Mouse (Mus musculus): ENCODE measurements around the gene Atxn7l1.

- TF ChIP-seq CTCF (conservative IDR thresholded peaks at IDR 0.05; ENCODE audit: insufficient read depth, insufficient read length, low read depth, low read length) (no peak), POLR2A (IDR thresholded peaks at IDR 0.05; ENCODE audit: low read depth, low read length) (no peak)
These were observed 9.6 kb upstream of the Atxn7l1 start for GRCm38 (mm10) chr12:33137857-33138256.

Data from kidney, adult 2 months (tissue).